Mouse (Mus musculus) MEL (cell line): ENCODE measurements around the gene Ffar3.

Experiments used
- CTCF ChIP-seq, 3 experiments: IDR thresholded peaks in 2 of 3; conservative IDR thresholded peaks in 1 of 3; 2 replicates each; pipeline ENCODE4 v1.5.1; 2011 to 2012; ENCODE audit warnings: low read length in 3 of 3, low read depth in 2 of 3, mild to moderate bottlenecking in 2 of 3, improper control_type of control experiment in 1 of 3, inconsistent platforms in 1 of 3, mixed read lengths in 1 of 3, moderate library complexity in 1 of 3; ENCODE audit not compliant: control insufficient read depth in 1 of 3, insufficient read depth in 1 of 3, poor library complexity in 1 of 3, severe bottlenecking in 1 of 3
- E2F4 ChIP-seq: IDR thresholded peaks from 2 replicates; pipeline ENCODE4 v1.6.1; 2011; ENCODE audit warnings: low read depth, low read length, improper control_type of control experiment, borderline replicate concordance
- POLR2A ChIP-seq, 2 experiments: IDR thresholded peaks; 2 replicates each; pipeline ENCODE4 v1.6.1; 2011 to 2012; ENCODE audit warnings: low read length in 2 of 2, mild to moderate bottlenecking in 2 of 2, control low read depth in 1 of 2, improper control_type of control experiment in 1 of 2, low read depth in 1 of 2, moderate library complexity in 1 of 2; ENCODE audit not compliant: control insufficient read depth in 1 of 2, insufficient read depth in 1 of 2, poor library complexity in 1 of 2
- POLR2AphosphoS5 ChIP-seq: IDR thresholded peaks from 2 replicates; pipeline ENCODE4 v1.6.1; 2012; ENCODE audit warnings: low read depth, borderline replicate concordance, mild to moderate bottlenecking, inconsistent platforms, low read length, moderate library complexity, mixed read lengths
- TCF12 ChIP-seq: IDR thresholded peaks from 2 replicates; pipeline ENCODE4 v1.6.1; 2014; ENCODE audit warnings: low read depth, mild to moderate bottlenecking, inconsistent platforms, low read length, improper control_type of control experiment, moderate library complexity

GRCm38 (mm10) chr7:30857746-30858145, 1.8 kb upstream of the Ffar3 start:
- TF ChIP-seq CTCF (IDR thresholded peaks at IDR 0.05 in 2 of 3, conservative IDR thresholded peaks at IDR 0.05 in 1 of 3; ENCODE audit: control insufficient read depth in 1 of 3, insufficient read depth in 1 of 3, low read depth in 2 of 3, low read length in 3 of 3, poor library complexity in 1 of 3, severe bottlenecking in 1 of 3) (no peak), E2F4 (no peak), POLR2A (IDR thresholded peaks at IDR 0.05; ENCODE audit: control insufficient read depth in 1 of 2, insufficient read depth in 1 of 2, low read depth in 1 of 2, low read length in 2 of 2, poor library complexity in 1 of 2) (no peak), POLR2AphosphoS5 (no peak), TCF12 (no peak)
